ENCODE assay signal across 15 mouse cellular contexts in genomic region chr14:47513606-47514005, GRCm38 (mm10). TPM values are rescaled to one million over a fixed set of nuclear protein-coding genes. Genes with fewer than 3 reads are reported as not detected.
DNase-seq lines count a peak whose midpoint lies in the region; ATAC-seq lines count a peak whose summit lies in the region.
"Had no signal": no experiment of that assay in that cellular context is flagged by ENCODE, and none has a peak within 500 bp of the region (broad histone marks: within the 10 kb centered on the region; RNA-seq: fewer than 3 reads in every experiment).

No protein-coding gene starts in this region.

- DNase-seq in frontal cortex, postnatal 25 days (ENCODE audit: low spot score in 2 of 2), result no peak
- DNase-seq in right cerebral cortex, adult 18-20 months, result peak; percentile 82
- no peak for DNase-seq in right cerebral cortex, postnatal 10 days (ENCODE audit: low spot score in 2 of 2)
- peak; percentile 45 to 51 for DNase-seq in left cerebral cortex, postnatal 14 days (ENCODE audit: low spot score in 2 of 2)
- DNase-seq in right cerebral cortex, postnatal 36 days (ENCODE audit: low spot score in 2 of 2), result peak; percentile 23 to 67
- DNase-seq in spleen, postnatal 14 days (ENCODE audit: low spot score in 2 of 2), result no peak
- no peak for DNase-seq in cerebellum, postnatal 10 days
- DNase-seq: cerebellum, postnatal 14 days; heart, postnatal 10 days; kidney, postnatal 4 days; layer of hippocampus, postnatal 36 days; lung, postnatal 10 days; thymus, postnatal 25 days had no signal

- intact Hi-C loops in left cerebral cortex, postnatal 14 days (cut with DNase I), result loop anchor here (5.0 kb wide), 1 partner anchor 41 kb away; no protein-coding TSS in a partner anchor

- ATAC-seq in frontal cortex, adult (ENCODE audit: low TSS enrichment), result peak; percentile 76
- ATAC-seq: intestine, embryonic 15.5 days had no signal

RNA-seq across cellular contexts. Expression of gene Atg14, which starts 56.8 kb away (rescaled TPM):
- total RNA-seq in left cerebral cortex, postnatal 14 days (2021), result 10 to 100 TPM; 15.2 to 15.4 TPM

Comparison
In these comparisons a context has a peak if more than half of its experiments do, and no peak if none do; other contexts are left out.
1. DNase-seq: peak in right cerebral cortex, adult 18-20 months (single experiment), left cerebral cortex, postnatal 14 days (2 of 2) and right cerebral cortex, postnatal 36 days (2 of 2); none in frontal cortex, postnatal 25 days (0 of 2), right cerebral cortex, postnatal 10 days (0 of 2), spleen, postnatal 14 days (0 of 2) and cerebellum, postnatal 10 days (0 of 2).